Mouse (Mus musculus): Measurements from ENCODE around the gene Twf1.

GRCm38 (mm10) chr15:94601339-94601738 lies 11.7 kb upstream of the Twf1 start:
- TF ChIP-seq CTCF (IDR thresholded peaks at IDR 0.05; ENCODE audit: control insufficient read depth, insufficient read depth, insufficient replicate concordance, low read depth, low read length): no peak
- TF ChIP-seq POLR2A (IDR thresholded peaks at IDR 0.05; ENCODE audit: control insufficient read depth, low read depth, low read length): no peak
